In genomic region chr13:43725698-43726097, GRCm38 (mm10) we compare ENCODE assay signal across 9 mouse cellular contexts. TPM values are rescaled to one million over a fixed set of nuclear protein-coding genes. Genes with fewer than 3 reads are reported as not detected.
DNase-seq lines count a peak whose midpoint lies in the region; ATAC-seq lines count a peak whose summit lies in the region.
"Had no signal": no experiment of that assay in that cellular context is flagged by ENCODE, and none has a peak within 500 bp of the region (broad histone marks: within the 10 kb centered on the region; RNA-seq: fewer than 3 reads in every experiment).

No protein-coding gene starts in this region.

- no peak overlapping the region for H3K4me3 ChIP-seq in embryonic facial prominence, embryonic 11.5 days (ENCODE audit: low read depth, low read length)
- no peak overlapping the region for H3K4me3 ChIP-seq in intestine, embryonic 15.5 days (replicated peaks)
- H3K4me3 ChIP-seq in liver, embryonic 11.5 days (ENCODE audit: low read depth, low read length): no peak overlapping the region
- H3K4me3 ChIP-seq: stomach, embryonic 15.5 days had no signal

- no peak for ATAC-seq in embryonic facial prominence, embryonic 11.5 days (replicated peaks; ENCODE audit: insufficient number of reproducible peaks, low FRiP score, low TSS enrichment, low read depth)
- ATAC-seq in intestine, embryonic 15.5 days: peak; percentile 49; the same call in 1 of the 2 replicates
- no peak for ATAC-seq in liver, embryonic 11.5 days (replicated peaks; ENCODE audit: low FRiP score)
- no peak for ATAC-seq in activated CD4-positive, CD25-positive, alpha-beta regulatory T cell, adult 4 months

- H3K27ac ChIP-seq in embryonic facial prominence, embryonic 11.5 days (replicated peaks; ENCODE audit: low read depth, low read length): no peak overlapping the region
- no peak overlapping the region for H3K27ac ChIP-seq in intestine, embryonic 15.5 days
- H3K27ac ChIP-seq in liver, embryonic 11.5 days (ENCODE audit: low read depth, low read length): no peak overlapping the region
- H3K27ac ChIP-seq: stomach, embryonic 15.5 days had no signal

- DNase-seq in 3T3-L1 (ENCODE audit: low read depth, low spot score): peak; percentile 71
- peak; percentile 52 for DNase-seq in CD4-positive helper T cell, adult 2 months (ENCODE audit: low read depth, low spot score)
- DNase-seq in adrenal gland, postnatal 4 days (ENCODE audit: low spot score in 2 of 2): peak; percentile 10 to 20
- peak; percentile 86 for DNase-seq in embryonic facial prominence, embryonic 11.5 days (ENCODE audit: low spot score)
- peak; percentile 40 for DNase-seq in liver, embryonic 11.5 days (ENCODE audit: low spot score)
- DNase-seq in retina, adult 2 months (ENCODE audit: low read depth, low spot score): peak; percentile 36

- H3K36me3 ChIP-seq in embryonic facial prominence, embryonic 11.5 days (replicated peaks; ENCODE audit: control insufficient read depth, insufficient read depth, low read depth, low read length): no peaks in the 10 kb centered on the region
- no peaks in the 10 kb centered on the region for H3K36me3 ChIP-seq in intestine, embryonic 15.5 days
- H3K36me3 ChIP-seq in liver, embryonic 11.5 days (ENCODE audit: control insufficient read depth, insufficient read depth, low read length): no peaks in the 10 kb centered on the region
- H3K36me3 ChIP-seq: stomach, embryonic 15.5 days had no signal

- H3K4me1 ChIP-seq in embryonic facial prominence, embryonic 11.5 days (ENCODE audit: control insufficient read depth, insufficient read depth, low read length): no peaks in the 10 kb centered on the region
- no peaks in the 10 kb centered on the region for H3K4me1 ChIP-seq in intestine, embryonic 15.5 days (replicated peaks)
- no peaks in the 10 kb centered on the region for H3K4me1 ChIP-seq in liver, embryonic 11.5 days (replicated peaks; ENCODE audit: control insufficient read depth, insufficient read depth, low read length)
- H3K4me1 ChIP-seq: stomach, embryonic 15.5 days had no signal

- no peaks in the 10 kb centered on the region for H3K27me3 ChIP-seq in embryonic facial prominence, embryonic 11.5 days (ENCODE audit: control insufficient read depth, insufficient read depth, low read length)
- H3K27me3 ChIP-seq in intestine, embryonic 15.5 days (replicated peaks): no peaks in the 10 kb centered on the region
- no peaks in the 10 kb centered on the region for H3K27me3 ChIP-seq in liver, embryonic 11.5 days (replicated peaks; ENCODE audit: control insufficient read depth, insufficient read depth, low read length)
- H3K27me3 ChIP-seq: stomach, embryonic 15.5 days had no signal

- 30% methylated on average over 7 of the region's 7 CpGs for WGBS in embryonic facial prominence, embryonic 11.5 days
- WGBS in intestine, embryonic 15.5 days: 27% methylated on average over 7 of the region's 7 CpGs
- 21% methylated on average over 7 of the region's 7 CpGs for WGBS in liver, embryonic 11.5 days

- no peak overlapping the region for H3K9ac ChIP-seq in embryonic facial prominence, embryonic 11.5 days (replicated peaks; ENCODE audit: low read length)
- H3K9ac ChIP-seq in intestine, embryonic 15.5 days: no peak overlapping the region
- H3K9ac ChIP-seq in liver, embryonic 11.5 days (ENCODE audit: low read depth, low read length): no peak overlapping the region
- H3K9ac ChIP-seq: stomach, embryonic 15.5 days had no signal

- no peak overlapping the region for H3K4me2 ChIP-seq in embryonic facial prominence, embryonic 11.5 days (ENCODE audit: low read depth, low read length)
- H3K4me2 ChIP-seq in intestine, embryonic 15.5 days (replicated peaks): no peak overlapping the region
- no peak overlapping the region for H3K4me2 ChIP-seq in liver, embryonic 11.5 days
- H3K4me2 ChIP-seq: stomach, embryonic 15.5 days had no signal

- no peaks in the 10 kb centered on the region for H3K9me3 ChIP-seq in embryonic facial prominence, embryonic 11.5 days (replicated peaks; ENCODE audit: control insufficient read depth, low read length)
- no peaks in the 10 kb centered on the region for H3K9me3 ChIP-seq in intestine, embryonic 15.5 days
- H3K9me3 ChIP-seq in liver, embryonic 11.5 days (ENCODE audit: control insufficient read depth, low read length): no peaks in the 10 kb centered on the region
- H3K9me3 ChIP-seq: stomach, embryonic 15.5 days had no signal

RNA-seq across cellular contexts. Expression of gene Cd83, which starts 58.9 kb away (rescaled TPM):
- 1 to 10 TPM; 8.2 to 8.4 TPM for total RNA-seq in adrenal gland, postnatal 4 days (2021)
- polyA plus RNA-seq in embryonic facial prominence, embryonic 11.5 days (2014; fragmentation: Nextera tagmentation; extraction: Ambion mirVana): 8.0 and 8.2 TPM in 2 replicates
- polyA plus RNA-seq in intestine, embryonic 15.5 days (2015; fragmentation: Nextera tagmentation; extraction: Ambion mirVana): 9.1 and 10.3 TPM in 2 replicates
- polyA plus RNA-seq in liver, embryonic 11.5 days (2014; fragmentation: Nextera tagmentation; extraction: Ambion mirVana): 1.3 and 1.8 TPM in 2 replicates
- 100 to 1,000 TPM; 170 to 252 TPM for polyA plus RNA-seq in activated CD4-positive, CD25-positive, alpha-beta regulatory T cell, adult 4 months (2017; shearing (Covaris generic))

Comparison
In these comparisons a context has a peak if more than half of its experiments do, and no peak if none do; other contexts are left out.
1. DNase-seq: peak in every context shown above with its lines; median percentile 86 in embryonic facial prominence, embryonic 11.5 days; 71 in 3T3-L1; 52 in CD4-positive helper T cell, adult 2 months; 40 in liver, embryonic 11.5 days; 36 in retina, adult 2 months; 15 in adrenal gland, postnatal 4 days.
2. RNA of gene Cd83, which starts 58.9 kb away (polyA plus RNA-seq): 170 to 252 TPM in activated CD4-positive, CD25-positive, alpha-beta regulatory T cell, adult 4 months; 9.1 to 10.3 TPM in intestine, embryonic 15.5 days, 8.0 to 8.2 TPM in embryonic facial prominence, embryonic 11.5 days and 1.3 to 1.8 TPM in liver, embryonic 11.5 days; every median in the first group is over 10 times any median in the second.